Mouse (Mus musculus) embryonic fibroblast, embryonic 13.5 days (primary cell): ENCODE results near the gene Slc8a1. TPM values are rescaled to one million over a fixed set of nuclear protein-coding genes. Genes with fewer than 3 reads are reported as not detected.

Experiments used
- H3K27ac ChIP-seq: 2 replicates; pipeline ENCODE4 v1.5.1; 2012; ENCODE audit warnings: low read length, control low read depth, inconsistent platforms; ENCODE audit not compliant: insufficient read depth
- H3K4me1 ChIP-seq: 2 replicates; pipeline ENCODE4 v1.6.1; 2011; ENCODE audit warnings: low read length; ENCODE audit not compliant: control insufficient read depth, insufficient read depth
- H3K4me3 ChIP-seq: 2 replicates; pipeline ENCODE4 v1.5.1; 2011; ENCODE audit warnings: mild to moderate bottlenecking, control low read depth, low read length; ENCODE audit not compliant: insufficient read depth
- CTCF ChIP-seq: IDR thresholded peaks from 2 replicates; pipeline ENCODE4 v1.5.1; 2011; ENCODE audit warnings: mild to moderate bottlenecking, control low read depth, low read length, moderate library complexity, borderline replicate concordance; ENCODE audit not compliant: insufficient read depth
- POLR2A ChIP-seq: IDR thresholded peaks from 2 replicates; pipeline ENCODE4 v1.6.1; 2011; ENCODE audit warnings: low read depth, mild to moderate bottlenecking, control low read depth, low read length, moderate library complexity
- polyA plus RNA-seq: library from polyadenylated mRNA; stranded (reverse); fragments of >200 nt; gene quantifications from 2 replicates; pipeline ENCODE4 v1.2.4, GENCODE M21; 2011; ENCODE audit warnings: low read depth; ENCODE audit not compliant: missing spikeins, insufficient read length

Slc8a1 gene
- polyA plus RNA-seq, 1 experiment = 22.9 TPM

DNA sequence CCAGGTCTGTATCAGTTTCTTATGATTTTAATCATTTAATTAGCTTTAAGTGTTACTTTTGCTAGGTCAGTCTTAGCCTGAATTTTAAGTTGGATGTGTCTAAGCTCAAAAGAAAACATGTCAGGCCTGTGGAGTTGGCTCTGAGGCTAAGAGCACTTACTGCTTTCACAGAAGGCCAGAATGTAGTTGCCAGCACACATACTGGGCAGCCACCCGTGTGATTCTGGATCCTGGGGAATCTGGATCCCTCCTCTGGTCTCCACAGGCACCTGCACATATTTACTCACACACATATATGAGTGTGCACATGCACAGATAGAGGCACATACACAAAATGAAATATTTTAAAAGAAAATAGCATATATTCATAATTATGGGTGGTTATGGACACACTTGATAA is 241.6 kb downstream of the Slc8a1 start:
- H3K27ac ChIP-seq = no peak overlapping the region
- no peak overlapping the region for H3K4me3 ChIP-seq
- no peak for TF ChIP-seq CTCF
- TF ChIP-seq POLR2A = no peak
- H3K4me1 ChIP-seq = no peaks in the 10 kb centered on the region

- Histone ChIP-seq H3K27ac (no peak overlapping the region), H3K4me3 (no peak overlapping the region), H3K4me1 (no peaks in the 10 kb centered on the region)
- TF ChIP-seq CTCF (no peak), POLR2A (no peak)
Observed at GRCm38 (mm10) chr17:81492216-81492865, 245.8 kb downstream of the Slc8a1 start.

DNA sequence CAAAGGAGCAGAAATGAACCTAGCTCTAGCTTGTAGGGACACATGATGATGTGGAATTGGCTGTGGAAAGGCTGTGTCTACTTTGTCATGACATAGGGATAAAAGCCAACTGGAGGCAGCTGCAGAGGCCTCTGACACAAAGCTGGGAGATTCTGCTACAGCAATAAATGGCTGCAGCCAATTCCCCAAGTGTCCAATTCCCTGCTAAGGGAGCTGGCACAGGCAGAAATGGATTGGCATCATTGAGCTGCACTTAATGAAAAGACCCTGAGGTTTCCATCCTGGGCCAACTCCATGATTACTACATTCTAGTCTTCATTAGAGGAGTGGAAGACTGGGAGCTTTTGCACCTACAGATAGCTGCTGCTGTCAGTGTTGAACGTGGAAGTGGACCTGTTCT is 251.8 kb downstream of the Slc8a1 start:
- no peak overlapping the region for H3K27ac ChIP-seq
- no peak for TF ChIP-seq POLR2A
- TF ChIP-seq CTCF = no peak
- H3K4me1 ChIP-seq = no peaks in the 10 kb centered on the region
- no peak overlapping the region for H3K4me3 ChIP-seq

- H3K27ac ChIP-seq = no peak overlapping the region
- H3K4me1 ChIP-seq = no peaks in the 10 kb centered on the region
- H3K4me3 ChIP-seq = no peak overlapping the region
- TF ChIP-seq POLR2A = no peak
- TF ChIP-seq CTCF = no peak
Observed at GRCm38 (mm10) chr17:81481843-81482490, 256.2 kb downstream of the Slc8a1 start.

GRCm38 (mm10) chr17:81480351-81481161 is 257.6 kb downstream of the Slc8a1 start:
- Histone ChIP-seq H3K27ac (no peak overlapping the region), H3K4me3 (no peak overlapping the region), H3K4me1 (no peaks in the 10 kb centered on the region)
- TF ChIP-seq CTCF = no peak
- TF ChIP-seq POLR2A = no peak

- H3K27ac ChIP-seq = no peak overlapping the region
- TF ChIP-seq CTCF (no peak), POLR2A (no peak)
- H3K4me3 ChIP-seq = no peak overlapping the region
- H3K4me1 ChIP-seq = no peaks in the 10 kb centered on the region
Observed at GRCm38 (mm10) chr17:81479807-81480206, 258.4 kb downstream of the Slc8a1 start.

DNA sequence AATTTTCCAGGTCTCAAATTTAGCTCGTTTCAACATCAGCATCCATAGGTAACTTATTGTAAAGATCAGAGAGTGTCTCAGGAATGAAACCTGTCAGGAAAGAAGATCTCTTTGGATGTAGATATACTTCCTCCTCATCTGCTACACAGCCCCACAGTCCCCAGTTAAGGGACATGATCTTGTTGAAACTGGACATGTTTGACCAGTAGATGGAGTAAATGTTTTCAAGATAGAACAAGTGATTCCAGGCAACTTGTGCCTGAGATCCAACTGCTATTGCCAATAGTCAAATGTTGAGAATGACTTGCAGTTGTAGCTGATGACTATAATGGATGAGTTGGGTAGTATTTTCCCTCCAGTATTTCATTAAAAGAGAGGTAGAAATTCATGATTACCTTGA is 260.8 kb downstream of the Slc8a1 start:
- H3K27ac ChIP-seq = no peak overlapping the region
- no peaks in the 10 kb centered on the region for H3K4me1 ChIP-seq
- no peak overlapping the region for H3K4me3 ChIP-seq
- TF ChIP-seq POLR2A = no peak
- no peak for TF ChIP-seq CTCF

DNA sequence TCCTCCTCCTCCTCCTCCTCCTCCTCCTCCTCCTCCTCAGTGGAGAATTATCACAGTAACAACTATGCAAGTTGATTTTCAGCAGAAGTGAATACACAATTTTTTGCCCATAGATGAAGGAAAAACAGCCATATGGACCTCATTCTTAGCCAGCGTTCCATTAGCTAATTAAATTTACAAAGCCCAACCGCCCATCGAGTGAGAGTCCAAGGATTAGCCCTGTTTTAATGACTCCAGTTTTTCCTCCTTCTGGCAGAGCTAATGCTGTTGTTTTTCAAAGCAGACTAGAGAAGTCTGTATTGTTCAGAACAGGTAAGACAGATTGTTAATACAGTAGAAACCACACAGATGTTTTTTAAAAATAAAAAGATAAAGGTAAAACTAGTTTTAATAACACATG is 264.8 kb downstream of the Slc8a1 start:
- no peak overlapping the region for H3K4me3 ChIP-seq
- no peak overlapping the region for H3K27ac ChIP-seq
- no peaks in the 10 kb centered on the region for H3K4me1 ChIP-seq
- TF ChIP-seq CTCF (no peak), POLR2A (no peak)

DNA sequence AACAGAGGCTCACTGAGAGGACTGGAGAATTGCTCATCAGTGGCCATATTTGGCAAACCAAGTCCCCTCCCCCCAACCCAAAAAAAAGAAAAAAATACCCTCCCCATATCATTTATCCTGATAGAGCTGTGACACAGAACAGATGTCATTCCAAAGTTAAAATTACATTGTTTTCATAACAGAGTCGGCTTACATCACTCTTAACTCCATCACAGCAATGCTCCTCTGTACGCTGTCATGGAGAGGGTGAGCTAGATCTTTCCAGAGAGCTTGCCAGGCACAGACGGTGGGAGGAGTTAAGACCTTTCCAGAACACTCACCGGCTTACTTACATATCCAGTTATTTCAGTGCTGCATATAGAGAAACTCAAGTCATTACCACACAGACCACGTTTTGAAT is 269.2 kb downstream of the Slc8a1 start:
- Histone ChIP-seq H3K4me3 (no peak overlapping the region), H3K27ac (no peak overlapping the region), H3K4me1 (no peaks in the 10 kb centered on the region)
- TF ChIP-seq POLR2A (no peak), CTCF (no peak)

- Histone ChIP-seq H3K4me1 (no peaks in the 10 kb centered on the region), H3K4me3 (no peak overlapping the region), H3K27ac (no peak overlapping the region)
- TF ChIP-seq CTCF (no peak), POLR2A (no peak)
Observed at GRCm38 (mm10) chr17:81459379-81459778, 278.8 kb downstream of the Slc8a1 start.
